Mouse (Mus musculus): ENCODE measurements around the gene Rfx2. TPM values are rescaled to one million over a fixed set of nuclear protein-coding genes. Genes with fewer than 3 reads are reported as not detected.

Gene Rfx2
- total and polyA plus RNA-seq, 2 experiments from 2014 or later: 3.4 to 3.6 TPM

- no peak for ATAC-seq
Measured at GRCm38 (mm10) chr17:56756703-56757399, 74.0 kb downstream of the Rfx2 start.

GRCm38 (mm10) chr17:56754271-56755185 lies 76.3 kb downstream of the Rfx2 start:
- 19% methylated on average over 36 of the region's 36 CpGs for WGBS
- H3K4me1 ChIP-seq (ENCODE audit: insufficient read depth): no peaks in the 10 kb centered on the region; the same call in 1 of the 2 replicates
- no peak for ATAC-seq

More at GRCm38 (mm10) chr17:56756703-56757399, 74.0 kb downstream of the Rfx2 start:
- Histone ChIP-seq H3K9me3 (ENCODE audit: low read length) (no peaks in the 10 kb centered on the region), H3K4me1 (ENCODE audit: insufficient read depth) (peaks cover 3% of the 10 kb centered on the region; the same call in 1 of the 2 replicates), H3K27ac (ENCODE audit: low read depth, low read length) (no peak overlapping the region), H3K9ac (peak overlapping the region; percentile 35; the same call in 1 of the 2 replicates), H3K4me3 (ENCODE audit: low read depth, low read length) (peak overlapping the region; percentile 40), H3K27me3 (ENCODE audit: insufficient read depth, low read length) (peaks cover 50% of the 10 kb centered on the region), H3K36me3 (ENCODE audit: insufficient read depth) (no peaks in the 10 kb centered on the region), H3K4me2 (ENCODE audit: low read depth) (peak overlapping the region; percentile 80)
- no peak for DNase-seq
- under 1% methylated on average over 49 of the region's 51 CpGs for WGBS
- TF ChIP-seq CTCF (IDR thresholded peaks at IDR 0.05; ENCODE audit: low read depth): no peak

GRCm38 (mm10) chr17:56753452-56753851 lies 77.4 kb downstream of the Rfx2 start:
- TF ChIP-seq CTCF (IDR thresholded peaks at IDR 0.05; ENCODE audit: low read depth): no peak
- H3K4me2 ChIP-seq (ENCODE audit: low read depth): no peak overlapping the region
- H3K4me3 ChIP-seq (ENCODE audit: low read depth, low read length): no peak overlapping the region
- peaks cover 54% of the 10 kb centered on the region for H3K27me3 ChIP-seq (ENCODE audit: insufficient read depth, low read length)
- H3K4me1 ChIP-seq (ENCODE audit: insufficient read depth): no peaks in the 10 kb centered on the region; the same call in 1 of the 2 replicates
- no peak for ATAC-seq
- no peaks in the 10 kb centered on the region for H3K9me3 ChIP-seq (ENCODE audit: low read length)
- no peak overlapping the region for H3K27ac ChIP-seq (ENCODE audit: low read depth, low read length)
- DNase-seq: no peak
- H3K36me3 ChIP-seq (ENCODE audit: insufficient read depth): no peaks in the 10 kb centered on the region
- H3K9ac ChIP-seq: no peak overlapping the region
- whole genome bisulfite sequencing: 18% methylated on average over 15 of the region's 15 CpGs

More at GRCm38 (mm10) chr17:56754271-56755185, 76.3 kb downstream of the Rfx2 start:
- DNase-seq: no peak
- no peak for TF ChIP-seq CTCF (IDR thresholded peaks at IDR 0.05; ENCODE audit: low read depth)
- H3K4me2 ChIP-seq (ENCODE audit: low read depth): no peak overlapping the region
- no peaks in the 10 kb centered on the region for H3K36me3 ChIP-seq (ENCODE audit: insufficient read depth)
- H3K9ac ChIP-seq: no peak overlapping the region
- no peak overlapping the region for H3K27ac ChIP-seq (ENCODE audit: low read depth, low read length)
- no peaks in the 10 kb centered on the region for H3K9me3 ChIP-seq (ENCODE audit: low read length)
- H3K27me3 ChIP-seq (ENCODE audit: insufficient read depth, low read length): peaks cover 54% of the 10 kb centered on the region
- H3K4me3 ChIP-seq (ENCODE audit: low read depth, low read length): no peak overlapping the region

- Histone ChIP-seq H3K4me3 (ENCODE audit: low read depth, low read length) (peak overlapping the region; percentile 36), H3K4me2 (ENCODE audit: low read depth) (peak overlapping the region; percentile 39), H3K9ac (no peak overlapping the region), H3K9me3 (ENCODE audit: low read length) (no peaks in the 10 kb centered on the region), H3K4me1 (ENCODE audit: insufficient read depth) (no peaks in the 10 kb centered on the region), H3K27me3 (ENCODE audit: insufficient read depth, low read length) (peaks cover 39% of the 10 kb centered on the region), H3K36me3 (ENCODE audit: insufficient read depth) (no peaks in the 10 kb centered on the region), H3K27ac (ENCODE audit: low read depth, low read length) (no peak overlapping the region)
- ATAC-seq (peak; percentile 91), DNase-seq (peak; percentile 86)
- 23% methylated on average over 71 of the region's 71 CpGs for WGBS
- no peak for TF ChIP-seq CTCF (IDR thresholded peaks at IDR 0.05; ENCODE audit: low read depth)
Measured at GRCm38 (mm10) chr17:56751404-56752072, 79.3 kb downstream of the Rfx2 start.

- WGBS: 64% methylated on average over 5 of the region's 5 CpGs
- H3K27ac ChIP-seq (ENCODE audit: low read depth, low read length): no peak overlapping the region
- ATAC-seq: no peak
Measured at GRCm38 (mm10) chr17:56744173-56744572, 86.6 kb downstream of the Rfx2 start.

GRCm38 (mm10) chr17:56740788-56741160 lies 90.0 kb downstream of the Rfx2 start:
- no peak for ATAC-seq

More at GRCm38 (mm10) chr17:56744173-56744572, 86.6 kb downstream of the Rfx2 start:
- Histone ChIP-seq H3K36me3 (ENCODE audit: insufficient read depth) (no peaks in the 10 kb centered on the region), H3K9ac (no peak overlapping the region), H3K4me2 (ENCODE audit: low read depth) (no peak overlapping the region), H3K4me3 (ENCODE audit: low read depth, low read length) (no peak overlapping the region), H3K4me1 (ENCODE audit: insufficient read depth) (no peaks in the 10 kb centered on the region), H3K9me3 (ENCODE audit: low read length) (no peaks in the 10 kb centered on the region), H3K27me3 (ENCODE audit: insufficient read depth, low read length) (no peaks in the 10 kb centered on the region)
- no peak for DNase-seq
- TF ChIP-seq CTCF (IDR thresholded peaks at IDR 0.05; ENCODE audit: low read depth): no peak

More at GRCm38 (mm10) chr17:56740788-56741160, 90.0 kb downstream of the Rfx2 start:
- Histone ChIP-seq H3K27ac (ENCODE audit: low read depth, low read length) (no peak overlapping the region), H3K27me3 (ENCODE audit: insufficient read depth, low read length) (no peaks in the 10 kb centered on the region), H3K4me2 (ENCODE audit: low read depth) (no peak overlapping the region), H3K4me1 (ENCODE audit: insufficient read depth) (no peaks in the 10 kb centered on the region), H3K9me3 (ENCODE audit: low read length) (no peaks in the 10 kb centered on the region), H3K9ac (no peak overlapping the region), H3K4me3 (ENCODE audit: low read depth, low read length) (no peak overlapping the region), H3K36me3 (ENCODE audit: insufficient read depth) (no peaks in the 10 kb centered on the region)
- whole genome bisulfite sequencing: 79% methylated on average over 17 of the region's 17 CpGs
- no peak for TF ChIP-seq CTCF (IDR thresholded peaks at IDR 0.05; ENCODE audit: low read depth)
- no peak for DNase-seq

All from forebrain, postnatal 0 days (tissue).